Mouse (Mus musculus): ENCODE results near the gene Dhx35. TPM values are rescaled to one million over a fixed set of nuclear protein-coding genes. Genes with fewer than 3 reads are reported as not detected.

The Dhx35 gene
- polyA plus RNA-seq, 1 experiment = 3.9 TPM

DNA sequence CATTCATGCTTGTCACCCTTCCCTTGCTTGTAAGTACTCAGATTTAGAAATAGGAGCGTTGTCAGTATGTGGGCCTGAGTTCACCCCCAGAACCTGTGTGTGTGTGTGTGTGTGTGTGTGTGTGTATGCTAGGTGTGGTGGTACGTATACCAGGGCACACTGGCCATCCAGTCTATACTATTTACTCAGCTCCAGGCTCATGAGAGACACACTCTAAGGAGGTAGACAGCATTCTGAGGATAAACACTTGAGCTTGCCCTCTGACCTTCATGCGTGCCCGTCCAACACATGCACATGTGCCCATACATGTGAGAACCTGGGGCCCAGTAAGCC, 69.5 kb downstream of the Dhx35 start:
- H3K9me3 ChIP-seq = no peaks in the 10 kb centered on the region
- H3K4me3 ChIP-seq (replicated peaks) = no peak overlapping the region
- peaks cover 11% of the 10 kb centered on the region for H3K27me3 ChIP-seq (replicated peaks)
- TF ChIP-seq FLI1 (IDR thresholded peaks at IDR 0.05; ENCODE audit: low read length) (no peak), GATA1 (IDR thresholded peaks at IDR 0.05; ENCODE audit: borderline replicate concordance, low read length) (no peak)
- H3K36me3 ChIP-seq (replicated peaks; ENCODE audit: low read length) = peaks cover 12% of the 10 kb centered on the region
- peaks cover 34% of the 10 kb centered on the region for H3K4me1 ChIP-seq

DNA sequence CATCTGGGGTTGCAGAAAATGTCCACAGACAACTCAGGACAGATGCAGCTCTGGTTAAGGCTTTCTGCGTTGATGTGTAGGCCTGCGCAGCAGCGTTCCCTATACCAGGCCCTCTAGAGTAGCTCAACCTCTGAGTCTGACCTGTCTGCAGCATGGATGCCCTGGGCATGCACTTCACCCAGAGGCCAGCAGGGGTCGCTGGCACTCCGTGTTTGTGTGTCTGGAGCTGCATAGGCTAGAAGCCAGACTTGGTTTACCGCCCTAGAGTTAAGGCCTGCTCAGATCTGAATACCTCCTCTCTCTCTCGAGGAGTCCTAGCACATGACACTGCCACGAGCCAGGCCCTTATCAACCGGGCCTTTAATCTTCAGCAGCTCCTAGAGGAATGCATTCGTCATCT, 70.8 kb downstream of the Dhx35 start:
- Histone ChIP-seq H3K9me3 (no peaks in the 10 kb centered on the region), H3K27me3 (replicated peaks) (peaks cover 17% of the 10 kb centered on the region), H3K36me3 (replicated peaks; ENCODE audit: low read length) (peaks cover 2% of the 10 kb centered on the region), H3K4me3 (replicated peaks) (no peak overlapping the region), H3K4me1 (peaks cover 38% of the 10 kb centered on the region)
- TF ChIP-seq FLI1 (IDR thresholded peaks at IDR 0.05; ENCODE audit: low read length) (no peak), GATA1 (IDR thresholded peaks at IDR 0.05; ENCODE audit: borderline replicate concordance, low read length) (no peak)

DNA sequence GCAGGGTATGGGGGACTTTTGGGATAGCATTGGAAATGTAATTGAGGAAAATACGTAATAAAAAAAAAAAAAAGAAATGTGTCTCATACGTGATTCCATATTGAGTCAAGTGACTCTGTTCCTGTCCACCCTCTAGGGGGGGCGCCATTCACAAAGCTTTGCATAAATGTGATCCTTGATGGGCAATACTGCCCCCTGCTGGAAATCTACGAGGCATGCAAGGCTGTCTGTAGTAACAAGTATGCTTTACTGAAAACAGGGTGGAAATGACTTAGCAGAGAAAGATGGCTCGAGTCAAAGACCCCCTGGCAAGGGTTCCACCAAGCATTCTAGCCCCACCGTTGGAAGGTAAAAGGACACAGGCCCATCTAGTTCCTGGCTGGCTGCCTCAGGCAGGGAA, 92.0 kb downstream of the Dhx35 start:
- Histone ChIP-seq H3K9me3 (no peaks in the 10 kb centered on the region), H3K36me3 (replicated peaks; ENCODE audit: low read length) (no peaks in the 10 kb centered on the region), H3K4me3 (replicated peaks) (no peak overlapping the region), H3K27me3 (replicated peaks) (peaks cover 18% of the 10 kb centered on the region), H3K4me1 (no peaks in the 10 kb centered on the region)
- TF ChIP-seq GATA1 (IDR thresholded peaks at IDR 0.05; ENCODE audit: borderline replicate concordance, low read length) = no peak
- no peak for TF ChIP-seq FLI1 (IDR thresholded peaks at IDR 0.05; ENCODE audit: low read length)

DNA sequence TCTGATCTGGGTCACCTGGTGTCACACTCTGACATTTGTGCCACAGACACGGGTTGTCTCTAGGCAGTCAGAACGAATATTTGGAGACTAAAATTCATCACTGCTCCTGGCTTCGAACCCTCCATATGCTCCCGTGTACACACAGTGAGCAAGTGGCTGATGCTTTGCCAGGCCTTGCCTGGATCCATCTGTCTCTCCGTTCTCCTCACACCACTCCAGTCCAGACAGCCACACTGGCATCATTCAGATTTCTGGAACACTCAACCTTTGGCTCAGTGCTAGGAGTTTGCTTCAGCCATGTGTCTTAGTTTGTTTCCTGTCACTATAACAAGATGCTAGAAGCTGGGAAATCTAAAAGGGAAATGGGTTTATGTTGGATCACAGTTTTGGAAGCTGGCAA, 93.9 kb downstream of the Dhx35 start:
- Histone ChIP-seq H3K4me1 (peaks cover 5% of the 10 kb centered on the region; the same call in 1 of the 2 replicates), H3K27me3 (replicated peaks) (peaks cover 27% of the 10 kb centered on the region), H3K4me3 (replicated peaks) (no peak overlapping the region), H3K36me3 (replicated peaks; ENCODE audit: low read length) (no peaks in the 10 kb centered on the region), H3K9me3 (no peaks in the 10 kb centered on the region)
- TF ChIP-seq FLI1 (IDR thresholded peaks at IDR 0.05; ENCODE audit: low read length) (no peak), GATA1 (IDR thresholded peaks at IDR 0.05; ENCODE audit: borderline replicate concordance, low read length) (no peak)

DNA sequence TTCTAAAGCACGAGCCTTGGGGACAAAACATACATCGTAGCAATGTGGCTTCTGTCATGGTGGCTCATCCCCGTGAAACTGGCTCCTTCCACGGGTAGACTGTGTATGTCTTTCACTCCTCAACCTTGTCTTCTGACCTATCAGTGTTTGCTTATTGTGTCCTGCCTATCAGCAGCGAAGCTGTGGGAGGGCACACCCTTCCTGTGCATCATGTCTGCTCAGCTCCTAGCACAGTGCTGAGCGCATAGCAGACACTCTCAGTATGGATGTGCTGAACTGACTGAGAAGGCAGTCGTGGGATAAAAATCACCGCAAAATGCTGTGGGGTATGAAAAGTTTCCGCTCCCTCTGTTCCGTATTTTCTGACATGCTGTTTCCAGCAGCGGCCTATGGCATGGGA, 94.6 kb downstream of the Dhx35 start:
- no peaks in the 10 kb centered on the region for H3K36me3 ChIP-seq (replicated peaks; ENCODE audit: low read length)
- H3K9me3 ChIP-seq = no peaks in the 10 kb centered on the region
- H3K27me3 ChIP-seq (replicated peaks) = peaks cover 28% of the 10 kb centered on the region
- peaks cover 6% of the 10 kb centered on the region; the same call in 1 of the 2 replicates for H3K4me1 ChIP-seq
- H3K4me3 ChIP-seq (replicated peaks) = peak overlapping the region; percentile 28
- no peak for TF ChIP-seq GATA1 (IDR thresholded peaks at IDR 0.05; ENCODE audit: borderline replicate concordance, low read length)

DNA sequence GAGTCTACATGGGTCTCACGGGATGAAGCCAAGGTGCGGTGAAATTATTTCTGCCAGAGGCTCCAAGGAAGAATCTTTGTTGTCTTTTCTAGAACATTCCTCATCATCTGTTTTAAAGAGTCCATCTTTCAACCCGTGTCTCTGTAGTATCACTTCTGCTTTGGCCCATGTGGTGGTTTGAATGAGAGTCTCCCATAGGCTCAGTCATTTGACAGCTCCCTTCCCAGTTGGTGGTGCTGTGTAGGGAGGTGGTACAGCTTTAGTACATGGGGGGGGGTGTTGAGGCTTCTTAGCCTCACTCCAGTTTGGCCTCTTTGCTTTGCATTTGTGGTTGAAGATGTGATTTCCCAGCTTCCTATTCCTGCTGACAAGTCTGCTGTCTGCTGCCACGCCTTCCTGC, 96.7 kb downstream of the Dhx35 start:
- Histone ChIP-seq H3K27me3 (replicated peaks) (peaks cover 30% of the 10 kb centered on the region), H3K9me3 (no peaks in the 10 kb centered on the region), H3K4me3 (replicated peaks) (no peak overlapping the region), H3K4me1 (peaks cover 6% of the 10 kb centered on the region; the same call in 1 of the 2 replicates), H3K36me3 (replicated peaks; ENCODE audit: low read length) (no peaks in the 10 kb centered on the region)
- no peak for TF ChIP-seq GATA1 (IDR thresholded peaks at IDR 0.05; ENCODE audit: borderline replicate concordance, low read length)
- TF ChIP-seq FLI1 (IDR thresholded peaks at IDR 0.05; ENCODE audit: low read length) = no peak

DNA sequence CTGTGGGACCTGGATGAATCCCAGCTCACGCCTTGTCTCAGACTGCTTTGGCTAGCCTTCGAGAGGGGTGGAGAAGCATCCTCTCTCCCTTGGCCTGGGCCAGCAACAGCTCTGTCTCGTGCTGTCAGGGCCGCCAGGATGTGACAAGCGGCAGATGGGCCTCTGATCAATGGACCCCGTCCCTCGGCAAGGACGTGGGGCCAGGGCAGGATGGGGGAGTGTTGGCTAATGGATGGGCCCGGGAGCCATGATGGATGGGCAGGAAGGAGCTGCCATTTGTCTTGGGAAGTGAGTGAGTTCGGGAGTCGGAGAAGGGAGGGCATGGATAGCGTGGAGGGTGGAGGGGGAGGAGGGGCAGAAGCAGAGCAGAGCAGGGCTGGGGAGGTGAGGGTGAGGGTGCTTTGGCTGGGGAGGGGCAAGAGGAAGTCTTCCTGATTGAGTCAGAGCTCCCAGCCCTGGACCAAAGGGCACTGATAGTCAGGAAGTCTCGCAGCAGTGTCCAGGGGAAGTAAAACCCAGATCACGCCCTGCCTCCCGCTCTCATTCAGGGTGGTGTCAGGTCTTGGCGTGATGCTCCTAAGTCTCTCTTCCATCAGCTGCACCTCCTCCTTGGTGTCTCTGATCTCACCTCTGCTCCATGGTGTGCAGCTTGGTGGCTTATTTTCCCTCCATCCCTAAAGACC, 98.7 kb downstream of the Dhx35 start:
- no peaks in the 10 kb centered on the region for H3K36me3 ChIP-seq (replicated peaks; ENCODE audit: low read length)
- peaks cover 29% of the 10 kb centered on the region for H3K27me3 ChIP-seq (replicated peaks)
- peaks cover 6% of the 10 kb centered on the region; the same call in 1 of the 2 replicates for H3K4me1 ChIP-seq
- peak overlapping the region; percentile 59 for H3K4me3 ChIP-seq (replicated peaks)
- TF ChIP-seq FLI1 (IDR thresholded peaks at IDR 0.05; ENCODE audit: low read length) (no peak), GATA1 (IDR thresholded peaks at IDR 0.05; ENCODE audit: borderline replicate concordance, low read length) (no peak)
- no peaks in the 10 kb centered on the region for H3K9me3 ChIP-seq

DNA sequence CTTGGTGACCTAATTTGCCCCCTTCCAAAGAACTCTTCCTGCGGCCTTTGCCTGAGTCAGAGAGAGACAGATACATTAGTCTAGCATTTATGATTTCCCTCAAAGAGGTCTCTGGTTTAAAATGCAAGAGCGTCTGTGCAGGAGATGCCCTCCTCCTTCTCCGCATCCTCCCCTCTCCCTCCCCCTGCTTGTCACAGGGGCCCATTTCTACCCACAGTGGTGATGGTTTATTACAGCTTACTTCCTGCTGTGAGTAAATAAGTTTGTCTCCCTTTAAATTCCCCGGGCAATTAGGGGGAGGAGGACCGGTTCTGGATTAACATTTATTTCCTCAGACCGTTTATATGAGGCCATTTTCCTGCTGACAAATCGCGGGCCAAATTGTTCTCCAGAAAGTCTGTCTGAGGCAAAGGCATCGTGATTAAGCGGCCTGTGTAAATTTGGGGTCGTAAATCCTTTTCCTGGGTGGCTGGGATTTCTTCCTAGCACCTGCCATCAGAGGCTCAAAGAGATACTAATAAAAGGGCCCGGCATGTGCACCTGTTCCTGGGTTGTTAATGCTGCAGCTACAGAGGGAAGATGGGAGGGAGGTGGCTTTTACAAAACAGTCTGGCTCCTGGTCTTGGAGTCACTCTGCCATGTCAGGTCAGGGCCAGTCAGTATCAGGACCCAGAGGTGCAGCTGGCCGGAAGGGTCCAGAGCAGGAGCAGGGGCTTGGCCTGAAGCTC, 104.0 kb downstream of the Dhx35 start:
- no peaks in the 10 kb centered on the region for H3K36me3 ChIP-seq (replicated peaks; ENCODE audit: low read length)
- peaks cover under 1% of the 10 kb centered on the region; the same call in 1 of the 2 replicates for H3K4me1 ChIP-seq
- H3K27me3 ChIP-seq (replicated peaks) = peaks cover 27% of the 10 kb centered on the region
- H3K4me3 ChIP-seq (replicated peaks) = no peak overlapping the region
- TF ChIP-seq GATA1 (IDR thresholded peaks at IDR 0.05; ENCODE audit: borderline replicate concordance, low read length) = no peak
- TF ChIP-seq FLI1 (IDR thresholded peaks at IDR 0.05; ENCODE audit: low read length) = no peak
- H3K9me3 ChIP-seq = no peaks in the 10 kb centered on the region

Other genes with a start within 250 kb of the Dhx35 start
- gene Slc32a1, start 184.0 kb upstream of the Dhx35 start, polyA plus RNA-seq (2012; ENCODE audit: insufficient read depth, low replicate concordance) = 1.6 and 1.9 TPM in 2 replicates
- 2.1 and 5.7 TPM in 2 replicates for gene Actr5, start 169.9 kb upstream of the Dhx35 start, polyA plus RNA-seq (2012; ENCODE audit: insufficient read depth, low replicate concordance)
- gene Ppp1r16b, start 129.4 kb upstream of the Dhx35 start, polyA plus RNA-seq (2012; ENCODE audit: insufficient read depth, low replicate concordance) = 1.6 and 3.6 TPM in 2 replicates
- 2.7 and 2.8 TPM in 2 replicates for gene Fam83d, start 26.7 kb upstream of the Dhx35 start, polyA plus RNA-seq (2012; ENCODE audit: insufficient read depth, low replicate concordance)